Mouse (Mus musculus) small intestine, adult 2 months (tissue): ENCODE results near the gene Hjurp.

Experiments
- CTCF ChIP-seq: fragments of 200-500 bp; IDR thresholded peaks from 2 replicates; pipeline ENCODE4 v1.5.1; 2012; ENCODE audit warnings: low read depth, mild to moderate bottlenecking, control low read depth, inconsistent platforms, low read length, moderate library complexity, mixed read lengths; ENCODE audit not compliant: insufficient replicate concordance, insufficient read length; ENCODE audit errors: extremely low read depth
- POLR2A ChIP-seq: fragments of 200-500 bp; IDR thresholded peaks from 2 replicates; pipeline ENCODE4 v1.6.1; 2012; ENCODE audit warnings: low read depth, mild to moderate bottlenecking, control low read depth, inconsistent platforms, low read length, moderate library complexity

DNA sequence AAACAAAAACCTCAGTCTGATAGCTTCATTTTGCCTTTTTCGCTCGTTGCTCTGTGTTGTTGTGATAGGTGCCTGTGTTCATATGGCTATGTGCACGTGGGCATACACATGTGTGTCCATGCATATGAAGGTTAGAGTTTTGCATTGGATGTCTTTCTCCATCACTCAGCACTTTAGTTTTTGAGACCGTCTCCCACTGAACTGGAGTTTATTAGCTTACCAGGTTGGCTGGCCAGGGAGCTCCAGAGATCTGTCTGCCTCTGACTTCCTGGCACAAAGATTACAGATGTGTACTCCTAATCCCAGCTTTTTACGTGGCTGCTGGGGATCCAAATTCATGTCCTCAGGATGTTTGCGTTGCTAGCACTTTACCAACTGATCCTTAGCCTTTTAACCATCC, 26.3 kb upstream of the Hjurp start:
- TF ChIP-seq CTCF = no peak
- TF ChIP-seq POLR2A = no peak
